Mouse (Mus musculus) cerebellum, adult 9-10 months (tissue): ENCODE data around the gene Pdia3.
"Not testable (repeated sequence)": the region's sequence is repeated elsewhere in the genome, so short reads cannot be mapped to it uniquely, and the experiment has no call there.

Experiments used
- DNase-seq: peaks from one replicate; pipeline ENCODE4 v3.0.0; 2022

Pdia3 gene

GRCm38 (mm10) chr2:121413387-121414042 lies at the start of gene Pdia3, which contains the start of gene Catsper2:
Gene Pdia3 (plus strand): TSS chr2:121413775.
Gene Catsper2 (minus strand): TSS chr2:121413792.
- peak; percentile 92 for DNase-seq

GRCm38 (mm10) chr2:121368831-121369230 lies 44.7 kb upstream of the Pdia3 start:
- peak; percentile 64 for DNase-seq

GRCm38 (mm10) chr2:121370921-121371320 lies 42.7 kb upstream of the Pdia3 start:
- no peak for DNase-seq

DNA sequence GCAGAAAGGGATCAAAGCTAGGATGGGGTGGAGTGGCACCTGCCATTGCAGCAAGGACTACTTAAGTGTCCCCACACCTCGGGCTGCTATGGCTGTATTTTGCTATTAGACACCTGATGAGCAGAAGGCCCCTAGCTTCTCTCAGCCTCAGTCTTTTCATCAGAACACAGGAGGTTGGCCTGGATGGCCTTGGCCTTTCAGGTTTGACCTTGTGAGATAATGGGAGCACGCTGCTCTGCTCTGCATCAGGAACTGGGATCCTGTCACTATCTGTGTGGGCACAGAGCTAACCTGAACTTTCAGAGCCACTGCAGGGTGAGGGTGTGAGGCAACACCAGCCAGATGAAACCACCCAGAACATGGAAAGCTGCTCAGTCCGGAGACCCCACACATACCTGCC lies 41.3 kb upstream of the Pdia3 start:
- DNase-seq = no peak

DNA sequence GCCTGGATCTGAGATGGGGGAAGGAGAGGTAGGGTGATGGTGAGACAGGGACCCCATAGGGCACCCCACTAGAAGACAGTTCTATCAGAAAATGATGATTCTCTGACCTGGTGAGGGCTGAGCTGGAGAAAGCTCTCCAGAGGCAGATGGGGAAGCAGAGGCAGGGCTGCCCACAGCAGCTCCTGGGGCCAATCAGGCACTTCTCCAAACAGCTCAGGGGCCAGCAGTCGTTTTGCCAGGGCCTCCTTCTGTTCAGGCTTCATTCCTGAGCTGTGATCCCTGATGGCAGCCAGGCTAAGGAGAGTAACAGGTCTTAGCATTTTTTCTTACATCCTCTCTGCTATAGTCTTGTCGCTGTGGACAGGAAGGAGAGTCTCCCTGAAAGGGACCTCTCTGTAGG lies 38.8 kb upstream of the Pdia3 start:
- no peak for DNase-seq

DNA sequence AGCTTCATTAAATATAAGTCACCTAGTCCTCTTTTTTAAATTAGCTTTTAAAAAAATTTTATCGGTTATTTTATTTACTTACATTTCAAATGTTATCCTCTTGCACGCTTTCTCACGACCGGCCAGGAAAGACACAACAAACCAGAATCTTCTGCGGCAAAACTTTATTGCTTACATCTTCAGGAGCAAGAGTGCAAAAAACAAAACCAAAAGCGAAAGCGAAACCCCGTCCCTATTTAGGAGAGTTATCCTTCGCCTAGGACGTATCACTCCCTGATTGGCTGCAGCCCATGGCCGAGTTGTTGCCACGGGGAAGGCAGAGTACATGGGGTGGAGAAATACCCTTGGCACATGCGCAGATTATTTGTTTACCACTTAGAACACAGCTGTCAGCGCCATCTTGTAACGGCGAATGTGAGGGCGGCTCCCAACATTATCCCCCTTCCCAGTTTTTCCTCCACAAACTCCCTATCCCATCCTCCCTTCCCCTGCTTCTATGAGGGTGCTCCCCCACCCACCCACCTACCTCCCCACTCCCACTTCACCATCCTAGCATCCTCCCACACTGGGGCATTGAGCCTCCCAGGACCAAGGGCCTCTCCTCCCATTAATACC lies 26.5 kb upstream of the Pdia3 start, which contains the start of gene Strc:
TSS of gene Strc (minus strand) at position 208 of the 615 bp plus-strand sequence.
- DNase-seq = not testable (repeated sequence)

DNA sequence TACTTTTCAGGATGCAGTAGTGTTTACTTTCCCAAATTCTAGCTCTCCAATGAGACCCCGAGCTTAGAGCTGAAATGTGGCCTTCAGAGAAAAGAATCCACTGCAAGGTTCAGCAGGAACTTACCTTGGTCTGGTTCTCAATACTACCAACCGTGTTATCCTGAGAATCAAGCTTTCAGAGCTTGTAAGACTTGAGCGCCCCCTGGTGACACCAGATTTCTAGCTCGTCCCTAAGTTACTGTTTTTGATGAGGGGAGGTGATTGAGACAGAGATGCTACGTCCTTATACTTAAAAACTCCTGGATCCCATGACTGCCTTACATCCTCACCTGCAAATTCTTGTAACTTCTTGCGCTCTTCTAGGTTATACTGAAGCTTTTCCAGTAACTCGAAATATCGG lies 17.0 kb upstream of the Pdia3 start:
- peak; percentile 91 for DNase-seq

- DNase-seq = no peak
Measured at GRCm38 (mm10) chr2:121403296-121403695, 10.3 kb upstream of the Pdia3 start.

DNA sequence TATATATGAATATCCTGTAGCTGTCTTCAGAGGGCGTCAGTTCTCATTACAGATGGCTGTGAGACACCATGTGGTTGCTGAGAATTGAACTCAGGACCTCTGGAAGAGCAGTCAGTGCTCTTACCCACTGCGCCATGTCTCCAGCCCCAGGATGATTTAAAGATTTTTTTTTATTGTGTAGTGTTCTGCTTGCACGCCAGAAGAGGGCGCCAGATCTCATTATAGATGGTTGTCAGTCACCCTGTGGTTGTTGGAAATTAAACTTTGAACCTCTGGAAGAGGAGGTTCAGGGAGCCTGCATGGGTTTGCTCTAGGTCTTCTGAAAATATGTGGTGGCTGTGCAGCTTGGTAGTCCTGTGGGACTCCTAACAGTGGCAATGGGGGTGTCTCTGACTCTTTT lies 5.4 kb upstream of the Pdia3 start:
- DNase-seq = peak; percentile 31

GRCm38 (mm10) chr2:121412843-121413386 lies 660 bp upstream of the Pdia3 start:
- DNase-seq = no peak

GRCm38 (mm10) chr2:121414139-121414685 lies 637 bp downstream of the Pdia3 start:
- DNase-seq = peak; percentile 61

GRCm38 (mm10) chr2:121415103-121415502 lies 1.5 kb downstream of the Pdia3 start:
- DNase-seq = no peak

- DNase-seq = no peak
Measured at GRCm38 (mm10) chr2:121415591-121415990, 2.0 kb downstream of the Pdia3 start.

DNA sequence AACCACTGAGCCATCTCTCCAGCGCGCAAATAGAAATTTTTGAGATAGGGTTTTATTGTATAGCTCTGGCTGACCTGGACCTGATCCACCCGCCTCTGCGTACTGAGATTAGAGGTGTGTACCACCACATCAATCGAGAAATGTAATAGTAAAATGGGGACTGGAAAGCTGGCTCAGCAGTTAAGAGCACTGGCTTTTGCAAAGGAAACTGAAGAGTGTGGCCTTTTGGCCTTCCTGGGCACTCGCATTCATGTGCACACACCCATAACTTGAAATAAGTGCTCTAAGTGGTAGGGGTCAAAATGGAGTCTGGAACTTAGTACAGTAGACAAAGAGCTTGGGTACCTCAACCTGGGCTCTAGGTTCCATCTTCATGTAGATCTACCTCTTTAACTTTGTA lies 2.8 kb downstream of the Pdia3 start:
- no peak for DNase-seq

DNA sequence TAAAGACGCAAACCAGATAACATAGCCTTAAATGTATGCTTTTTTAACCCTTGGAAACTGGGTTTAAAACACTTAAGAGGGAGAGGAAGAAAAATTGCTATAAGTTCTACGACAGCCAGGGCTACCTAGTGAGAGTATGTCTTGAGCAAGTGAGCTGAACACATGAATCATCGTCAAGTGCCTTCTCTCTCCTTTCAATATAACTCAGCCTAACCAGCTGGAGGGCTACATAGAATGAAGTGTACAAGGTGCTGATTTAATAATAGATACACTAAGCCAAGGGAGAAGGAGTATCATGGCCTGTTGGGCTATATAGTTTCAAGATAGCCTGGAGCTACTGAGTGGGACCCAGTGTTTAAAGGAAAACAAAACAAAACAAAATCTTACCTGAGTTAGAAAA lies 4.9 kb downstream of the Pdia3 start:
- DNase-seq = no peak

DNA sequence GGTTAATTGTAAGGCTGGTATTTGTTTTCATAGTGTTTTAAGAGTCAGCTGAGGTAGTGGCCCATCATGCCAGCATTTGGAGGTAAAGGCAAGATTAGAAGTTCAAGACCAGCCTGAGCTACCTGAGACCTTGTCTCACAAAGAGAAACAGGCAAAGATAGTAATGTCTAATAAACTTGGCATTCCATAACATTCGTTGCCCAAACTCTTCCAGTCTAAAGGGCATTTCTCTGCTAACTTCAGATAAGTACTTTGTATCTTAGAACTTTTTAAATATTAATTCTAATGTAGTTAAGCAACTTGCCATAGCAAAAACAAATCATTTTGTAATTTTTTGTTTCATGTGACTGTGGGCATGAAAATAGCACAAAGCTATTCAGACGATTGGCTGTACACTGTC lies 9.6 kb downstream of the Pdia3 start:
- DNase-seq = no peak

DNA sequence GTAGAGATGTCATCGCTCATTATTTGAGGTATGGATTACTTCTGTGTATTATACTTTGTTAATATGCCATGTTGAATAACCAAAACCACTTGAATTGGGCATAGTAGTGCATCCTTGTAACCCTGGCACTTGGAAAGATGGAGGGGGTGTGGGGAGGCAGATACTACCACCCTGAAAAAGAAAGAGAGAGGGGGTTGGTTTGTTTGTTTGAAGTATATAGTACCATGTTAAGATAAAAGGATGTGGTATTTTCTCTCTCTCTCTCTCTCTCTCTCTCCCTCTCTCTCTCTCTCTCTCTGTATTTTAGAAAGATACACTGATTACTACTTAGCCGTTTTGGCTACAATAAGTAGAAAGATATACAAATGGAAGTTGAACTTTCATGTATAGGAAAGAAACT lies 12.3 kb downstream of the Pdia3 start:
- no peak for DNase-seq

GRCm38 (mm10) chr2:121434854-121435253 lies 21.3 kb downstream of the Pdia3 start:
- DNase-seq = no peak

DNA sequence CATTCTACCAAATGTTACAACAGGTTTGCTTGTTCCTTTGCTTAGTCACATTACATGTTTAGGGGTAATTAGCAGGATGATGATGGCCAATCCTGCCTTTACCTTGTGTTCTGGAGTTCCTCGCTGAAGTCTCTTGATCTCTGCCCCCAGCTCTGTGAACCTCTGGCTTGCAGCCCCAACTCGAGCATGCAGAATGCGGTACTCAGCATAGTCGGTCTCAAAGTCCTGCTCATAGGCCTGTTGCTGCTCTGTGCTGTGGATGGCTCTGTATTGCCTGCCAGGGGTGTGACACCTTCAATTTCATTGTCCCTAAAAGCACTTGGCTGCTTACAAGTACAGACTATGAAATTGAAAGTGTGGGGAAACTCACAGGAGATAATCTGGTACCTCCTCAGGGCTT lies 26.2 kb downstream of the Pdia3 start:
- no peak for DNase-seq

DNA sequence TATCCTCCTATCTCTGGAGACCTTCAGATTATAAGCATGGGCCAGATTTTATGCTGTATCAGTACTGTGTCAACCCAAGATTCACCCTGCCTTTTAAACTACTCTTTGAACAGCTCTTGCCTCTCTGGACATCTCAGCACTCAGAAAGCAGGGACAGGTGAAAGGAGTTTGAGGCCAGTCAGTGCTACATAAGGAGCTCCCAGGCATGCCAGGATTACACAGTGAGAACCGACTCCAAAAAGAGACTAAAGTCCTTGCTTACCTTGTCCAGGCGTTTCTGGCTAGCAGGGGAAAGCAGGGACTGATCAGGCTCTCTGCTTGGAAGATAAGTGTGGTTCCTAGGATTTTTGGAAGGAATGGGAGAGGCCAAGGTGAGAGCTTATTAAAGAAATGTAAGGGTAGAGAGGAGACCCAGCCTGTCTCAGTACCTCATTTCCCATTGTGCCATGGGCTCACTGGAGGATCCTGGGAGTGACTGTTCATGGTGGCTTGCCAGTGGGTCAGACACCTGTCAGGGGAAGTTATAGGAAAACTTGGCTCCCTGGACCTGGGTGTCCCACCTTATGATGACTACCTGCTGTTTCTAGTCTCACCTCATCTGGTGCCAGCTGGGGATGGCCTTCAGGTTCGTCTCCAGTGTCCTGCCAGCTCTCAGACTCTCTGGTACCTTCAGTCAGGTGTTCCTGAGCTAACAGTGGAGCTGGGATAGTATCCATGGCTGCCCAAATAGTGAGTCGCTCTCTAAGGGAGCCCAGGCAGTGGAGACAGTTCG lies 27.4 kb downstream of the Pdia3 start:
- no peak for DNase-seq

DNA sequence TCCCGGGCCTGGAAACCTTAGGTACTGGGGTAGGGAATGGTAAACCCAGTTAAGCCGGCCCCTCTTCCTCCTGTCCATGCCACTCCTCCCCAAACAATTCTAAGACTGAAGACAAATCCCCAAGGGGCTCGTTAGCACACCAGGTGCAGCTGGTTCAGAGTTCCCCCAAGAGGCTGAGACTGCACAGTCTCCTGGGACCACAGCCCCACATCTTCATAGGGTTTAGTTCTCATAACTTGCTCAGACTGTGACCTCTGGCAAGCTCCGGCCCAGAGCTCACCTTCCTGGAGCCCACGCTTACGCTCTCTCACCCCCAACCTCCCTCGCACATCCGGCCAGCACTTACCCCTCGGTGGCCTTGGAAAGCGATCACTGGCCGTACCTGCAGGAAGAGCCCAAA lies 28.2 kb downstream of the Pdia3 start:
- no peak for DNase-seq

DNA sequence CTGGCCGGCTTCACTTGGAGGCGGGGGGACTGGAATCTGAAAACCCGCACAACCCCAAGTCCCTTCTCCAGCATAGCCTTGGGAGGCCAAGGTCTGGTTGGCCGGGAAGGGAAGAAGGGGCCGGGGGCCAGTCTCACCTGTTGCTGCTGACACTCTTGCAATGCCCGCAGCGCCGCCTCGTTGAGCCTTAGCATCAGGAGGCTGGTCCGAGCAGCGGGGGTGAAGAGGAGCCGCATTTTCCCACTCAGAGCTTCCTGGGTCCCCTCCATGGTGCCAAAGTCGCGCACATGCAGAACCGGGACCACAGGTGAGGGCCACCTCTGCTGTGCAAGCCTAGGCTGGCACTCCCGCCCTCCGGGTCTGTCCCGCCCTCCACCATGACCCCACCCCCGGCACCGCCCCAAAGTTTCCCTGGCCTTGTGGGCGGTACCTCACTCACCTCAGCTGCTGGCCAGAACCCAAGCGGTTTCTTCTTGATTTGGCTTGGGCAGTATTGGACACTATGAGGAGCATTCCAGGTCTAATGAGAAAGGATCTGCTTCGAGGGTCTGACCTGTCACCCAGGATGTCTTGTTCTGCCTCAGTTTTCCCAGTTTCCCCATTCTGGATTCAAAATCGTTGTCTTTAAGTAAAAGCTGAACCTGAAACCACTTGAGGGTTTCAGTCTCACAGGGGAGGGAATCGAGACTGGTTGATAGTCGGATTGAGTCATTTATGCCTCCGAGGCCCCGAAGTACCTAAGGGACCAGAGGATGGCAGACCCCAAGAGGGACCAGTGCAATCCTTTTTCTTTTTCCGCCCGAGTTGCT lies 28.9 kb downstream of the Pdia3 start:
- DNase-seq = peak; percentile 56

DNA sequence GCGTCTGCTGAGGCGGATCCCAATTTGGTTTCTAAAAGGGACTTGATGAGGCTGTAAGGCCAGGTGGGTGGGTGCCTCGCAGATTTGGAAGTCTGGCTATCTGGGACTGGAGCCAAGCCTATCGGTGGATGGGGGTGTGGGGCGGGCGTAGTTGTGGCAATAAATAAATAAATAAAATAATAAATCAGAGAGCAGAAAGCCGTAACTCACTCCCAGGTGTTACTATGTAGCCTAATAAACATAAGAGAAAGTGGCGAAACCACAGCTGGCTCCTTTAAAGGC lies 29.4 kb downstream of the Pdia3 start:
- peak; percentile 25 for DNase-seq
